Mouse (Mus musculus): ENCODE results near the gene Sbk3.

Sbk3 gene

GRCm38 (mm10) chr7:4933103-4933502 lies 37.9 kb downstream of the Sbk3 start:
- no peak for DNase-seq (ENCODE audit: low read depth, low spot score)

- no peak for DNase-seq (ENCODE audit: low read depth, low spot score)
Observed at GRCm38 (mm10) chr7:4928323-4928722, 42.6 kb downstream of the Sbk3 start.

- no peak for DNase-seq (ENCODE audit: low read depth, low spot score)
Observed at GRCm38 (mm10) chr7:4927711-4928110, 43.3 kb downstream of the Sbk3 start.

GRCm38 (mm10) chr7:4926849-4927248 lies 44.1 kb downstream of the Sbk3 start:
- DNase-seq (ENCODE audit: low read depth, low spot score), result no peak

- no peak for DNase-seq (ENCODE audit: low read depth, low spot score)
Observed at GRCm38 (mm10) chr7:4925441-4926381, 45.3 kb downstream of the Sbk3 start, which contains the start of gene Ssc5d. Ssc5d (plus strand) TSS chr7:4925785.

GRCm38 (mm10) chr7:4924891-4925301 lies 46.1 kb downstream of the Sbk3 start:
- DNase-seq (ENCODE audit: low read depth, low spot score), result peak; percentile 51

- DNase-seq (ENCODE audit: low read depth, low spot score), result no peak
Observed at GRCm38 (mm10) chr7:4924483-4924882, 46.5 kb downstream of the Sbk3 start.

GRCm38 (mm10) chr7:4923586-4924364 lies 47.2 kb downstream of the Sbk3 start:
- no peak for DNase-seq (ENCODE audit: low read depth, low spot score)

GRCm38 (mm10) chr7:4922931-4923565 lies 47.9 kb downstream of the Sbk3 start:
- DNase-seq (ENCODE audit: low read depth, low spot score), result peak; percentile 54

- peak; percentile 90 for DNase-seq (ENCODE audit: low read depth, low spot score)
Observed at GRCm38 (mm10) chr7:4922508-4922907, 48.5 kb downstream of the Sbk3 start.

GRCm38 (mm10) chr7:4921824-4922482 lies 49.0 kb downstream of the Sbk3 start, which contains the start of gene Nat14:
Nat14 (plus strand) TSS chr7:4922028.
- peak; percentile 55 for DNase-seq (ENCODE audit: low read depth, low spot score)

- DNase-seq (ENCODE audit: low read depth, low spot score), result no peak
Observed at GRCm38 (mm10) chr7:4920976-4921823, 49.8 kb downstream of the Sbk3 start.

- no peak for DNase-seq (ENCODE audit: low read depth, low spot score)
Observed at GRCm38 (mm10) chr7:4920496-4920895, 50.5 kb downstream of the Sbk3 start.

- DNase-seq (ENCODE audit: low read depth, low spot score), result no peak
Observed at GRCm38 (mm10) chr7:4919971-4920370, 51.0 kb downstream of the Sbk3 start.

- no peak for DNase-seq (ENCODE audit: low read depth, low spot score)
Observed at GRCm38 (mm10) chr7:4919096-4919495, 51.9 kb downstream of the Sbk3 start.

GRCm38 (mm10) chr7:4918681-4919080 lies 52.3 kb downstream of the Sbk3 start:
- no peak for DNase-seq (ENCODE audit: low read depth, low spot score)

GRCm38 (mm10) chr7:4917494-4917893 lies 53.5 kb downstream of the Sbk3 start:
- no peak for DNase-seq (ENCODE audit: low read depth, low spot score)

GRCm38 (mm10) chr7:4915669-4916416 lies 55.1 kb downstream of the Sbk3 start:
- DNase-seq (ENCODE audit: low read depth, low spot score), result no peak
